Mouse (Mus musculus) hindbrain, postnatal 0 days (tissue): ENCODE results near the gene Dtnbp1. TPM values are rescaled to one million over a fixed set of nuclear protein-coding genes. Genes with fewer than 3 reads are reported as not detected.
A peak's percentile ranks its signal among the peaks of the same experiment; 100 is the strongest.

Experiments used
- ATAC-seq: fragments of 200-750 bp; cut with Nextera tagmentation; 2 replicates; pipeline ENCODE4 v1.8.0; 2017; ENCODE audit warnings: mild to moderate bottlenecking, moderate TSS enrichment, moderate library complexity
- DNase-seq: peaks from one replicate; pipeline ENCODE4 v3.0.0-alpha.2; 2015; ENCODE audit warnings: low spot score
- H3K27ac ChIP-seq: fragments of 300-500 bp; sonication (generic); 2 replicates; pipeline ENCODE4 v1.5.1; 2014; ENCODE audit warnings: mild to moderate bottlenecking
- H3K27me3 ChIP-seq: fragments of 300-500 bp; sonication (generic); 2 replicates; pipeline ENCODE4 v1.6.1; 2014; ENCODE audit warnings: low read length, mixed read lengths; ENCODE audit not compliant: insufficient read depth
- H3K36me3 ChIP-seq: fragments of 300-500 bp; sonication (generic); 2 replicates; pipeline ENCODE4 v1.6.1; 2014; ENCODE audit warnings: low read length, mixed read lengths; ENCODE audit not compliant: insufficient read depth
- H3K4me1 ChIP-seq: fragments of 300-500 bp; sonication (generic); 2 replicates; pipeline ENCODE4 v1.6.1; 2014; ENCODE audit warnings: antibody characterized with exemption, low read length, mixed read lengths; ENCODE audit not compliant: insufficient read depth
- H3K4me2 ChIP-seq: fragments of 300-500 bp; sonication (generic); 2 replicates; pipeline ENCODE4 v1.6.1; 2014; ENCODE audit warnings: low read depth, mild to moderate bottlenecking, low read length, moderate library complexity, mixed read lengths
- H3K4me3 ChIP-seq: fragments of 300-500 bp; sonication (generic); 2 replicates; pipeline ENCODE4 v1.5.1; 2014; ENCODE audit warnings: low read length
- H3K9ac ChIP-seq: fragments of 300-500 bp; sonication (generic); replicated peaks from 2 replicates; pipeline ENCODE4 v1.6.1; 2014; ENCODE audit warnings: mild to moderate bottlenecking, low read length, moderate library complexity, mixed read lengths
- H3K9me3 ChIP-seq: fragments of 300-500 bp; sonication (generic); 2 replicates; pipeline ENCODE4 v1.6.1; 2016; ENCODE audit warnings: low read length, mixed read lengths
- CTCF ChIP-seq: IDR thresholded peaks from 2 replicates; pipeline ENCODE4 v1.5.1; 2016; ENCODE audit warnings: antibody characterized with exemption, control low read depth, low read depth
- WGBS: fragments of 180-500 bp; shearing (Covaris S2); extraction: QIAGEN DNeasy Blood & Tissue Kit; methylation state at CpG from one replicate; pipeline ENCODE4 v1.1.7; 2014; 5-methylcytosine and 5-hydroxymethylcytosine counted together
- polyA plus RNA-seq: library from polyadenylated mRNA; unstranded; fragments of >200 nt; fragmentation: Nextera tagmentation; extraction: Ambion mirVana; gene quantifications from 2 replicates; pipeline ENCODE4 v1.2.1, GENCODE M21; 2015
- total RNA-seq: library from RNA; depleted of rRNA; stranded (reverse); fragments of >200 nt; gene quantifications from 2 replicates; pipeline ENCODE4 v1.2.3, GENCODE M21; 2014; rRNA removed

The Dtnbp1 gene
- 90.7 and 97.6 TPM in 2 replicates for total RNA-seq
- polyA plus RNA-seq = 114 and 127 TPM in 2 replicates

GRCm38 (mm10) chr13:45001911-45002615 lies at the start of gene Dtnbp1:
Gene Dtnbp1 (minus strand): TSS chr13:45002147.
- 3% methylated on average over 58 of the region's 68 CpGs for WGBS
- Histone ChIP-seq H3K4me3 (peak within 1 kb of the TSS; percentile 82), H3K4me2 (peak within 1 kb of the TSS; percentile 67), H3K4me1 (0 out of 2 replicates have a peak, but pooled peaks cover 4% of the 10 kb centered on the region), H3K9ac (peak within 1 kb of the TSS; percentile 73), H3K27me3 (no peaks in the 10 kb centered on the region), H3K27ac (peak within 1 kb of the TSS; percentile 75), H3K36me3 (no peaks in the 10 kb centered on the region), H3K9me3 (no peaks in the 10 kb centered on the region)
- ATAC-seq (peak; percentile 92), DNase-seq (peak; percentile 92)
- TF ChIP-seq CTCF = peak; percentile 66

DNA sequence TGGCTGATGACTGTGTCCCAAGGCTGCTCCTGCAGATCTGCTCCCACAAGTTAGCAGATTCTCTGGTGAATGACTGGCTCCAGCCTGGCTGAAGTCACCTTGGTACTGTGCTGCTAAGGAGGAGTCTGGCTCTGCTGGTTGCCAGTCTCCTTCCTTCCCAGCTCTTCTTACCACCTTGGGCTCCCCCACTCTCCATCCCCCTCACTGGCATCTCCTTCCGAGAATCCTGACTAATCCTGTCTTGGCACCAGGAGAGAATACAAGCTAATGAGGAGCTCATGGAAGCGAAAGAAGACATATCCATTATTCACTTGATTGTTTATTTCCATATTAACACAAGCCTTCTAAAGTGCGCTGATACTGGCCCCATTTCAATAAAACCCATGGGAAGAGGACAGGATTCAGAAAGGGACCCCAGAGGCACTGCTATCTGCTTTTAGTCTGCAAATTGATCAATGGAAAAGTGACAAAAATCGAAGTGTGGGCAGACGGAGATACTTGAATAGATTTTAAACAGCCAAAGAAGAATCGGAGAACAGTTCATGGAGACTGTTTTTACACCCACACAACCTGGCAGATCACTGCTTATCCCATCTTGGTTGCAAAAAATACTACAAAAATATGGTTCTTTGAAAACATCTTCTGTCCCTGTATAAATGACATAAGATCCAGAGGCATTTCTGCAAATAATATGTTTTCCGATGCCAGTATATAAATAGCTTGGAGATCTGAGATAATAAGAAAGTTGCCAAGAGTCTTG lies 47.5 kb upstream of the Dtnbp1 start:
- Histone ChIP-seq H3K4me2 (no peak overlapping the region), H3K9ac (no peak overlapping the region), H3K27ac (no peak overlapping the region), H3K27me3 (no peaks in the 10 kb centered on the region), H3K4me1 (no peaks in the 10 kb centered on the region; the same call in 1 of the 2 replicates), H3K9me3 (no peaks in the 10 kb centered on the region), H3K36me3 (no peaks in the 10 kb centered on the region), H3K4me3 (no peak overlapping the region)
- DNase-seq (no peak), ATAC-seq (no peak)
- WGBS = 64% methylated on average over 7 of the region's 7 CpGs
- no peak for TF ChIP-seq CTCF

DNA sequence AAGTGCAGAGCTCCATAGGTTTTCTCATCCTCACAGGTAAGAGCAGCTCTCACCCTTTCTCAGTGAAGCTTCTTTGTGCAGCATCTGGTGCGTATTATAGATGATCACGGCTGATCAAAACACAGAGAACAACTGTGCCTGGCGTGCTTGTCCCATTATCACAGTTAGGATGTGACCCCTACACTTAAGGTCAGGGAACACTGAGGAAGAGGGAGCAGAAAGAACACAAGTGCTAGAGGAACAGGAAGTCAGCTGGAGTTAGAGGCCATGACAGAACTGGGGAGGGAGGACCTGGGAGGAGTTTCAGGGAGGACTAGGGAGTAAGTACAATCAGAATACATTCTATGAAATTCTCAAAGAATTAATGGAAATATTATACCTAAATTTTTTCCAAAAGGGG lies 41.5 kb upstream of the Dtnbp1 start:
- H3K9ac ChIP-seq = no peak overlapping the region
- no peaks in the 10 kb centered on the region for H3K36me3 ChIP-seq
- DNase-seq (no peak), ATAC-seq (no peak)
- H3K4me1 ChIP-seq = no peaks in the 10 kb centered on the region
- WGBS = 77% methylated on average over 3 of the region's 3 CpGs
- no peak for TF ChIP-seq CTCF
- H3K9me3 ChIP-seq = no peaks in the 10 kb centered on the region
- no peak overlapping the region for H3K4me3 ChIP-seq
- no peaks in the 10 kb centered on the region for H3K27me3 ChIP-seq
- no peak overlapping the region for H3K4me2 ChIP-seq
- H3K27ac ChIP-seq = no peak overlapping the region

DNA sequence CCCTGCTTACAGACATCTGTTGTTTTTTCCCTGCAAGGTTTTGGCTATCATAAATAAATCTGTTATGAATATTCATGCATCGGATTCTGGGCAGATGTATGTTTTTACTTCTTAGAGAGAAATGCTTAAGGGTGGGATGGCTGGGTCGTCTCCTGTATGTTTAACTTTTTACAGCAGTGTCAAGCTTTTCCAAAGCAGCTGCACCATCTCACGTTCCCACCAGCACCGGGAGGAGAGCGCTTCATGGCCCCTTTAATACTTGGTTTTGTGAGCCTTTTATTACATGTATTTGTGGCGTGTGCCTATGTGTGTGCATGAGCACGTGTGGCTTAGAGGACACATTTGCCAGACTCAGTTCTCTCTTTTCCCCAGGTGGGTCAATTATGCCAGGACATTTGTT lies 38.8 kb upstream of the Dtnbp1 start:
- Histone ChIP-seq H3K4me3 (no peak overlapping the region), H3K4me1 (no peaks in the 10 kb centered on the region), H3K36me3 (no peaks in the 10 kb centered on the region), H3K9ac (no peak overlapping the region), H3K9me3 (no peaks in the 10 kb centered on the region), H3K4me2 (no peak overlapping the region), H3K27me3 (no peaks in the 10 kb centered on the region), H3K27ac (no peak overlapping the region)
- 71% methylated on average over 7 of the region's 7 CpGs for WGBS
- no peak for TF ChIP-seq CTCF
- DNase-seq (no peak), ATAC-seq (no peak)

DNA sequence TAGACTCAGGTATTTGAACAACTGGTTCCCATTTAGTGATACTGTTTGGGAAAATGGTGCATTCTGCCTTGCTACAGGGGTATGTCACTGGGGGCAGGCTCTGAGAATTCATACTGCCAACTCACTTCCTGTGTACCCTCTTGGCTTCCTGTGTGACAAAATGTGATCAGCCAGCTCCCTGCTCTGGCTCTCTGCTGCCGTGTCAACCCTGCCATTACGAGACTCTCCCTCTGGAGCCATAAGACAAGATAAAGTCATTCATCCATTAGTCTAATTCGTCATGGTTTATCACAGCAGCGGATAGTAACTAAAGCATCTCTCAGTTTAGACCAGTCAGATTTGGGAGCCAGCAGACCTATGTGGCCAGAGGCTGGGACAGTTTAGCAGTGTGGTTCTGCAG lies 38.2 kb upstream of the Dtnbp1 start:
- no peak for TF ChIP-seq CTCF
- no peaks in the 10 kb centered on the region for H3K4me1 ChIP-seq
- no peak overlapping the region for H3K4me2 ChIP-seq

GRCm38 (mm10) chr13:45036417-45036816 lies 34.5 kb upstream of the Dtnbp1 start:
- TF ChIP-seq CTCF = no peak
- H3K36me3 ChIP-seq = no peaks in the 10 kb centered on the region
- ATAC-seq (no peak), DNase-seq (no peak)
- no peak overlapping the region for H3K4me2 ChIP-seq
- H3K9me3 ChIP-seq = no peaks in the 10 kb centered on the region
- no peak overlapping the region for H3K9ac ChIP-seq
- no peaks in the 10 kb centered on the region for H3K4me1 ChIP-seq
- H3K4me3 ChIP-seq = no peak overlapping the region
- no peaks in the 10 kb centered on the region for H3K27me3 ChIP-seq
- WGBS = 91% methylated on average over 4 of the region's 4 CpGs
- H3K27ac ChIP-seq = no peak overlapping the region

More for the DNA sequence above, 38.2 kb upstream of the Dtnbp1 start:
- ATAC-seq (no peak), DNase-seq (no peak)
- Histone ChIP-seq H3K36me3 (no peaks in the 10 kb centered on the region), H3K9ac (no peak overlapping the region), H3K9me3 (no peaks in the 10 kb centered on the region), H3K27ac (no peak overlapping the region), H3K4me3 (no peak overlapping the region), H3K27me3 (no peaks in the 10 kb centered on the region)
- WGBS = 44% methylated on average over 4 of the region's 4 CpGs
